Mouse (Mus musculus) thymus, adult 2 months (tissue): ENCODE data around the gene Mcl1.

Source experiments
- CTCF ChIP-seq: fragments of 200-500 bp; IDR thresholded peaks from 2 replicates; pipeline ENCODE4 v1.5.1; 2012; ENCODE audit warnings: mild to moderate bottlenecking, control low read depth, low read length, moderate library complexity, borderline replicate concordance; ENCODE audit not compliant: control insufficient read depth, poor library complexity, insufficient read depth; ENCODE audit errors: extremely low read depth
- POLR2A ChIP-seq: fragments of 200-500 bp; IDR thresholded peaks from 2 replicates; pipeline ENCODE4 v1.6.1; 2012; ENCODE audit warnings: mild to moderate bottlenecking, low read length, control low read depth, moderate library complexity; ENCODE audit not compliant: control insufficient read depth, poor library complexity, insufficient read depth; ENCODE audit errors: extremely low read depth

- TF ChIP-seq CTCF = no peak
- no peak for TF ChIP-seq POLR2A
These were observed 5.7 kb upstream of the Mcl1 start for GRCm38 (mm10) chr3:95652871-95653270.
